Mouse (Mus musculus) embryonic facial prominence, embryonic 15.5 days (tissue): ENCODE measurements around the gene Pdpk1. TPM values are rescaled to one million over a fixed set of nuclear protein-coding genes. Genes with fewer than 3 reads are reported as not detected.

Experiments used
- ATAC-seq: fragments of 200-750 bp; cut with Nextera tagmentation; 2 replicates; pipeline ENCODE4 v1.8.0; 2017; ENCODE audit warnings: low read depth, moderate TSS enrichment; ENCODE audit not compliant: insufficient number of reproducible peaks, low FRiP score, low TSS enrichment
- H3K27ac ChIP-seq: fragments of 300-500 bp; sonication (generic); replicated peaks from 2 replicates; pipeline ENCODE4 v1.5.1; 2015; ENCODE audit warnings: mild to moderate bottlenecking, inconsistent platforms
- H3K27me3 ChIP-seq: fragments of 300-500 bp; sonication (generic); 2 replicates; pipeline ENCODE4 v1.6.1; 2015; ENCODE audit warnings: inconsistent platforms
- H3K36me3 ChIP-seq: fragments of 300-500 bp; sonication (generic); 2 replicates; pipeline ENCODE4 v1.6.1; 2015; ENCODE audit warnings: mild to moderate bottlenecking, inconsistent platforms
- H3K4me1 ChIP-seq: fragments of 300-500 bp; sonication (generic); 2 replicates; pipeline ENCODE4 v1.6.1; 2015; ENCODE audit warnings: inconsistent platforms
- H3K4me2 ChIP-seq: fragments of 300-500 bp; sonication (generic); replicated peaks from 2 replicates; pipeline ENCODE4 v1.6.1; 2015; ENCODE audit warnings: mild to moderate bottlenecking, inconsistent platforms
- H3K4me3 ChIP-seq: fragments of 300-500 bp; sonication (generic); replicated peaks from 2 replicates; pipeline ENCODE4 v1.5.1; 2015; ENCODE audit warnings: mild to moderate bottlenecking, inconsistent platforms
- H3K9ac ChIP-seq: fragments of 300-500 bp; sonication (generic); 2 replicates; pipeline ENCODE4 v1.6.1; 2015; ENCODE audit warnings: inconsistent platforms
- H3K9me3 ChIP-seq: fragments of 300-500 bp; sonication (generic); replicated peaks from 2 replicates; pipeline ENCODE4 v1.6.1; 2016; ENCODE audit warnings: inconsistent platforms
- WGBS: fragments of 180-500 bp; shearing (Covaris S2); methylation state at CpG from one replicate; pipeline ENCODE4 v1.1.7; 2015; 5-methylcytosine and 5-hydroxymethylcytosine counted together
- polyA plus RNA-seq: library from polyadenylated mRNA; unstranded; fragments of >200 nt; fragmentation: Nextera tagmentation; extraction: Ambion mirVana; gene quantifications from 2 replicates; pipeline ENCODE4 v1.2.1, GENCODE M21; 2015

Gene Pdpk1
- polyA plus RNA-seq, result 39.2 and 40.1 TPM in 2 replicates

GRCm38 (mm10) chr17:24150824-24151223, at the start of gene Pdpk1:
Gene Pdpk1, minus strand, starts transcription at chr17:24150924.
- peaks cover 13% of the 10 kb centered on the region for H3K4me1 ChIP-seq
- 0 out of 2 replicates have a peak within 1 kb of the TSS, but pooled peaks have one; percentile 31 for H3K9ac ChIP-seq
- no peak for ATAC-seq
- H3K4me2 ChIP-seq, result peak within 1 kb of the TSS; percentile 80
- no peaks in the 10 kb centered on the region for H3K9me3 ChIP-seq
- H3K36me3 ChIP-seq, result no peaks in the 10 kb centered on the region
- 68% methylated on average over 2 of the region's 2 CpGs for WGBS
- H3K27ac ChIP-seq, result peak within 1 kb of the TSS; percentile 65
- H3K27me3 ChIP-seq, result no peaks in the 10 kb centered on the region
- peak within 1 kb of the TSS; percentile 47 for H3K4me3 ChIP-seq

DNA sequence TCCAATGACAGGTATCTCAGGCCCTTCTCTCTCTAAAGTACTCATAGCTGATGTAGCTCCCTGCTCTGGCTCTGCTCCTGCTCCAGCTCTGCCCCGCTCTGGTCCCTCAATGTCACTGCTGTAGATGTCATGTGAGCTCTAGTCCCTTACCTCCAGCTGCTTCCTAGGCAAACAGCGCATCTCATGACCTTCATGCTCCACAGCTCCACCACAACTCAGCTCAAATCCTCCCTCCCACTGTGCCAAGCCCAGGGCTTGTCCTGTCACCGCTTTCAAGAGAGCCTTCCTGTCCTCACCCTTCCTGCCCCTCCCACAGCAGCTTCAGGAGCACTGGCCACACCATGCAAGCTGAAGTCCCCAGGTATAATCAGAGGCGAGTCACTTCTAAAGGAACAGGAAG, 49.0 kb upstream of the Pdpk1 start:
- no peak overlapping the region for H3K4me2 ChIP-seq
- ATAC-seq, result no peak
- H3K9me3 ChIP-seq, result no peaks in the 10 kb centered on the region
- peaks cover 32% of the 10 kb centered on the region for H3K4me1 ChIP-seq
- no peak overlapping the region for H3K27ac ChIP-seq
- H3K27me3 ChIP-seq, result no peaks in the 10 kb centered on the region
- H3K36me3 ChIP-seq, result no peaks in the 10 kb centered on the region
- 63% methylated on average over 4 of the region's 4 CpGs for WGBS
- H3K9ac ChIP-seq, result no peak overlapping the region
- no peak overlapping the region for H3K4me3 ChIP-seq

DNA sequence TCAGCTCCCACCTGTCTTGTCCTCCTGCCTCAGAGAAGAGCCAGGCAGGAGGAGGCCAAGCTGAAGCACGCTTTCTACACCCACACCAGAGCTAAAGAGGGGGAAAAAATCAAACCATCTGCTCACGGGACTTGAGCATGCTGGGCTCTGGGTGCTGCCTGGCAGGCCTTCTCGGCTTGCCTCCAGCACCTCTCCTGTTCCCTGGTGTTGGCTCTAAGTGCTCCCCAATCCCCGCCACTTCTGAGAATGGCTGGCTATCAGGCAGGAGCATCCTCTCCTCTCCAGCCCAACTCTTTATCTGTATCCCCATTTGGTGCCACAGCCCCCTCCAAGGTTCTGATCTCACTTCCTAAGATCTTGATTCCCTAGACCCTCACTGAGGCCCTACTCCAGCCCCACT, 48.5 kb upstream of the Pdpk1 start:
- no peak for ATAC-seq
- H3K27ac ChIP-seq, result no peak overlapping the region

DNA sequence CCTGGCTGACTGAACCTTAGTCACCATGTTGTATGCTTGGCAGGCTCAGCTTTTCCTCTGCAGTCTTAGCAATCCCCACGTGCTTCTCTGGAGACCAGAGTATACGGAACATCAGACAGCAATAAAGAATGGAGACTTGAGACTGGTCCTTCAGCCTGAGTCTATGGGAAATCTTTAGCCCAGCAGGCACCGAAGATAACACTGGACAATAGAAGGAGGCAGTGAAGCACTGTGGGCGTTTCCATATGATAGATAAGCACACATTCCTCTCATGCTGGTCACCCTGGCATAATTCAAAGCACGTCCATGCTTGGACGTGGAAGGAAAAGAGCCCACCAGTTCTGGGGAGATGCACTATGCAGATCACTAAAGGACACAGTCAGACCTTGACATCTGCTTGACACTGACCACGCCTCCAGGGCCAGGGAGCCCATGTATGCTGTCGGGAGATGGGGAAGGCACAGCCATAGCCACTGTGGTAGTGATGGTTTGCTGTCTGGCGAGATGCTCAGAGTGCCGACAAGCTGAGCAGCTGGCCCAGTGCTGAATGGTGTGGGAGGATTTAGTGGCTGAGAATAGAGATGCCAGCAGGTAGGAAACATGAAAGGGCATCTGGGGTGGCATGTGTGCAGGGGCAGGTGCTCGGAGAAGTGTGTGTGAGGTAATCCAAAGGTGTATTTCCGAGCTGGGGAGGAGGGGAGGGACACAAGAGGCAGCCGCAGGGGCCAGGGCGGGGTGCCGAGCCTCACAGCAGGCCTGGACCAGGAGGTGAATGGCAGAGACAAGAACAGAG, 46.5 kb upstream of the Pdpk1 start:
- Histone ChIP-seq H3K4me1 (peaks cover 14% of the 10 kb centered on the region; the same call in 1 of the 2 replicates), H3K4me2 (no peak overlapping the region), H3K27me3 (no peaks in the 10 kb centered on the region), H3K27ac (no peak overlapping the region), H3K4me3 (no peak overlapping the region), H3K9me3 (no peaks in the 10 kb centered on the region), H3K36me3 (no peaks in the 10 kb centered on the region), H3K9ac (no peak overlapping the region)
- ATAC-seq, result no peak
- WGBS, result 68% methylated on average over 15 of the region's 15 CpGs

More for the DNA sequence above, 48.5 kb upstream of the Pdpk1 start:
- Histone ChIP-seq H3K9me3 (no peaks in the 10 kb centered on the region), H3K4me1 (peaks cover 28% of the 10 kb centered on the region), H3K4me3 (no peak overlapping the region), H3K36me3 (no peaks in the 10 kb centered on the region), H3K9ac (no peak overlapping the region), H3K27me3 (no peaks in the 10 kb centered on the region), H3K4me2 (no peak overlapping the region)
- WGBS, result 75% methylated on average over 4 of the region's 4 CpGs

GRCm38 (mm10) chr17:24195349-24195748, 44.6 kb upstream of the Pdpk1 start:
- no peak overlapping the region for H3K4me2 ChIP-seq
- 63% methylated on average over 2 of the region's 2 CpGs for WGBS
- no peaks in the 10 kb centered on the region for H3K9me3 ChIP-seq
- H3K27me3 ChIP-seq, result no peaks in the 10 kb centered on the region
- no peak overlapping the region for H3K27ac ChIP-seq
- H3K4me1 ChIP-seq, result peaks cover 13% of the 10 kb centered on the region; the same call in 1 of the 2 replicates
- H3K4me3 ChIP-seq, result no peak overlapping the region
- ATAC-seq, result no peak
- H3K36me3 ChIP-seq, result no peaks in the 10 kb centered on the region
- no peak overlapping the region for H3K9ac ChIP-seq

DNA sequence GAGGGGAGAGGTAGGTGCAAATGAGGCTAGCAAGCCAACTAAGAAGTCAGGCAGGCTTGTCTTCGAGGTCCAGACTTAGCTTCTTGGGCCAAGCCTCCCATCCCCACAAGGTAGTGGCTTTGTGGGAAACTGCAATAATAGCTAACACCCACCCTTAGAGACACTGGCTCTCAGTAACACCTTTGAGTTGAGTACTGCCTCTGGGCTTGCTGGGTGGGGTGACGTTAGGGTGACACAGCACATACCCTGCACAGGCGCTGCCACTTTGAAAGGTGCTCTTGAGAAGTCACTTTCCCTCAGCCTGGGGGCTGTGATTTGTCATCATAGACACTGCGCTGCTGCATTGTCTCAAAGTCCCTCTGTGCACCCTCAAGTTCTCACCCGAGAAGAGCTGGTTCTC, 43.0 kb upstream of the Pdpk1 start:
- Histone ChIP-seq H3K4me2 (no peak overlapping the region), H3K4me1 (0 out of 2 replicates have a peak, but pooled peaks cover 3% of the 10 kb centered on the region), H3K9ac (no peak overlapping the region), H3K4me3 (no peak overlapping the region), H3K9me3 (no peaks in the 10 kb centered on the region), H3K27me3 (no peaks in the 10 kb centered on the region), H3K27ac (no peak overlapping the region), H3K36me3 (0 out of 2 replicates have a peak, but pooled peaks cover 6% of the 10 kb centered on the region)
- 67% methylated on average over 5 of the region's 5 CpGs for WGBS
- ATAC-seq, result no peak

GRCm38 (mm10) chr17:24193268-24193667, 42.5 kb upstream of the Pdpk1 start:
- H3K36me3 ChIP-seq, result 0 out of 2 replicates have a peak, but pooled peaks cover 11% of the 10 kb centered on the region
- no peak for ATAC-seq
- no peak overlapping the region for H3K9ac ChIP-seq
- H3K4me2 ChIP-seq, result no peak overlapping the region
- no peaks in the 10 kb centered on the region for H3K27me3 ChIP-seq
- H3K27ac ChIP-seq, result no peak overlapping the region
- no peaks in the 10 kb centered on the region for H3K9me3 ChIP-seq
- no peak overlapping the region for H3K4me3 ChIP-seq
- 0 out of 2 replicates have a peak, but pooled peaks cover 3% of the 10 kb centered on the region for H3K4me1 ChIP-seq
- 83% methylated on average over 8 of the region's 8 CpGs for WGBS

DNA sequence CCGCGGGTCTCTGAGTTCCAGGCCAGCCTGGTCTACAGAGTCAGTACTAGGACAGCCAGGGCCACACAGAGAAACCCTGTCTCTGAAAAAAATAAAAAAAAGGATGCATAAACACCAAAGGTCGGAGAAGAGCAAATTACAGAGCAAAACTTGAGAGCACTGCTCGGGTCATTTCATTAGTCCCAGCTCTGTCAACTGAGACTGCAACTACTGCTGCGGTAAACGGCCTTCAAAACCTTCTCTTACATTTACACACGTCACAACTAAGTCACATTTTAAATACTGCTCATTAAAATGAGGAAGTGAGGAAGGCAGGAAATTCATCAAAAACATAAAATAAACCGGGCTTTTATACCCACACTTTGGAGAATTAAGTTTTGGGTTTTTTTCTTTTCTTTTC, 42.1 kb upstream of the Pdpk1 start:
- H3K36me3 ChIP-seq, result 0 out of 2 replicates have a peak, but pooled peaks cover 11% of the 10 kb centered on the region
- no peak overlapping the region for H3K4me2 ChIP-seq
- WGBS, result 75% methylated on average over 8 of the region's 8 CpGs
- H3K27me3 ChIP-seq, result no peaks in the 10 kb centered on the region
- no peak overlapping the region for H3K27ac ChIP-seq
- H3K9me3 ChIP-seq, result no peaks in the 10 kb centered on the region
- ATAC-seq, result no peak
- 0 out of 2 replicates have a peak, but pooled peaks cover 3% of the 10 kb centered on the region for H3K4me1 ChIP-seq
- no peak overlapping the region for H3K4me3 ChIP-seq
- H3K9ac ChIP-seq, result no peak overlapping the region

- H3K4me2 ChIP-seq, result no peak overlapping the region
- 63% methylated on average over 4 of the region's 4 CpGs for WGBS
- no peak overlapping the region for H3K4me3 ChIP-seq
- H3K36me3 ChIP-seq, result 0 out of 2 replicates have a peak, but pooled peaks cover 11% of the 10 kb centered on the region
- no peaks in the 10 kb centered on the region for H3K9me3 ChIP-seq
- 0 out of 2 replicates have a peak, but pooled peaks cover 3% of the 10 kb centered on the region for H3K4me1 ChIP-seq
- no peaks in the 10 kb centered on the region for H3K27me3 ChIP-seq
- no peak for ATAC-seq
- no peak overlapping the region for H3K27ac ChIP-seq
- H3K9ac ChIP-seq, result no peak overlapping the region
These were observed 40.8 kb upstream of the Pdpk1 start for GRCm38 (mm10) chr17:24191481-24191880.

DNA sequence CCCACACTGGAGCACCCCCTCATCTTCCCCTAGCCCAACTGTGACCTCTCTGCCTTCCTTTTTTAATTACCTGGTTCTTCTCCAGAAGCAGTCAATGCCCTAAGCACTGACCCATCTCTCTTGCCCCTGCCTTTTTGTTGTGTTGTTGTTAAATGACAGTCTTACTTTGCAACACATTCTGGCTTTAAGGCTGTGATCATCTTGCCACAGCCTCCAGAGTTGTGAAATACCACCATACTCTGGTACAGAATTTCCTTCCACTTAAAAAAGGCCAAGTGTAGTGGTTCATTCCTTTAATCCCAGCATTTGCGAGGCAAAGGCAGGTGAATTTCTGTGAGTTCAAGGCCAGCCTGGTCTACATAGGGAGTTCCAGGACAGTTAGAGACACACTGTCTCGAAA, 40.2 kb upstream of the Pdpk1 start:
- Histone ChIP-seq H3K4me3 (no peak overlapping the region), H3K27ac (no peak overlapping the region), H3K4me1 (0 out of 2 replicates have a peak, but pooled peaks cover 3% of the 10 kb centered on the region), H3K9ac (no peak overlapping the region), H3K36me3 (peaks cover 13% of the 10 kb centered on the region; the same call in 1 of the 2 replicates), H3K27me3 (no peaks in the 10 kb centered on the region), H3K9me3 (no peaks in the 10 kb centered on the region), H3K4me2 (no peak overlapping the region)
- no peak for ATAC-seq
- WGBS, result 86% methylated on average over 2 of the region's 2 CpGs

DNA sequence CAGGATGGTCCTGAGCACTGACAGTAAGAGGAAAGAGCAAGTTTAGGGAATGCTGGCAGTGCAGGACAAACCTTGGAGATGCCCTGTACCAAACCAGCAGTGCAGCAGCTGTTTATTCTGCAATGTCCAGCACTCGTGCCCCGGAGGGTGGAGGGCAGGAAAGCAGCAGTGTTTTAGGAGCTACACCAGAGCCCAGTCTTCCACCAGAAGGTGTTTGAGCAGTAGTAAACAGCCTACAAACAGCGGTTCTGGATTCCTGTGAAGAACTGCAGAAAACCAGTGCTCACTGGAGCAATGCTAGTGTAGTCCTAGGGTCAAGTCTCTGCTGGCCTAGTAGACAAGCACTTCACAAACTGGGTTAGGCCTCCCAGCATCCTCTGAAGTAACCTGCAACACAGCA, 23.5 kb upstream of the Pdpk1 start:
- 0 out of 2 replicates have a peak, but pooled peaks cover 1% of the 10 kb centered on the region for H3K36me3 ChIP-seq
- no peak overlapping the region for H3K9ac ChIP-seq
- peaks cover 7% of the 10 kb centered on the region for H3K4me1 ChIP-seq
- H3K4me3 ChIP-seq, result no peak overlapping the region
- no peaks in the 10 kb centered on the region for H3K9me3 ChIP-seq
- WGBS, result 73% methylated on average over 3 of the region's 3 CpGs
- H3K27ac ChIP-seq, result no peak overlapping the region
- no peak for ATAC-seq
- no peak overlapping the region for H3K4me2 ChIP-seq
- no peaks in the 10 kb centered on the region for H3K27me3 ChIP-seq
